8 mouse cellular contexts compared by ENCODE assay signal in the genomic region with DNA sequence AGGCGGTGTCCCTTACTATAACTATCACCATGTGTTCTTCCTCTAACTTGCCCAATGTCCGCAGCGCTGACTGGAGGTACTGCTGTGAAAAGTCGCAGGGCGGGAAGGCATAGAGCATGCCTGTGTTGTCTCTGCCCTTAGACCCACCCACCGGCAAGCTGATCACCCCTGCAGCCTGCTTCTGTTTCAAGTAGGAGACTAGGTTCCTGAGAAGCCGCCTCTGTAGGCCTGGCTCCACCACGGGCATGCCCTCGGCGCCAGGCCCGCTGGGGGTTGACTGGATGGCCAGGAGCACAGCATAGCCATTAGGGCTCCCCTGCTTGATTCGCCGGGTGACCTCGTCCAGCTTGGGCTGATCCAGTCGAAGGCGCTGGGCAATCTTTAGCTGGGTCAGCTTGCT. TPM values are rescaled to one million over a fixed set of nuclear protein-coding genes. Genes with fewer than 3 reads are reported as not detected.
A peak's percentile ranks its signal among the peaks of the same experiment; 100 is the strongest.
DNase-seq lines count a peak whose midpoint lies in the region; ATAC-seq lines count a peak whose summit lies in the region.

No protein-coding gene starts in this region.

- intact Hi-C loops in heart, postnatal 36 days (cut with DNase I): loop anchor here (10.0 kb wide), 1 partner anchor 710 kb away; a partner anchor contains a TSS
- intact Hi-C loops in left cerebral cortex, postnatal 10 days (cut with DNase I): loop anchor here (10.0 kb wide), 1 partner anchor 650 kb away; a partner anchor contains a TSS

- peak overlapping the region; percentile 73 to 88 for H3K4me3 ChIP-seq in heart, embryonic 14.5 days (ENCODE audit: control insufficient read depth in 1 of 2, insufficient read depth in 1 of 2, low read depth in 1 of 2, low read length in 2 of 2)
- H3K4me3 ChIP-seq in embryonic facial prominence, embryonic 14.5 days (ENCODE audit: low read depth, low read length): peak overlapping the region; percentile 91
- H3K4me3 ChIP-seq in limb, embryonic 12.5 days (replicated peaks): peak overlapping the region; percentile 96

- no peak for DNase-seq in heart, postnatal 36 days
- DNase-seq in ES-CJ7 (ENCODE audit: low read depth, low spot score): peak; percentile 34
- DNase-seq in embryonic facial prominence, embryonic 14.5 days (ENCODE audit: low spot score): no peak
- peak; percentile 21 for DNase-seq in retina, postnatal 1 day
- DNase-seq in layer of hippocampus, adult 9-10 months (ENCODE audit: low spot score): no peak
- DNase-seq in left cerebral cortex, postnatal 10 days (ENCODE audit: extremely low spot score in 1 of 2, low spot score in 2 of 2): no peak

- H3K27me3 ChIP-seq in heart, embryonic 14.5 days (ENCODE audit: control insufficient read depth, insufficient read depth, low read length): no peaks in the 10 kb centered on the region
- no peaks in the 10 kb centered on the region for H3K27me3 ChIP-seq in embryonic facial prominence, embryonic 14.5 days (replicated peaks; ENCODE audit: control insufficient read depth, insufficient read depth, low read length)
- no peaks in the 10 kb centered on the region for H3K27me3 ChIP-seq in limb, embryonic 12.5 days

- H3K4me1 ChIP-seq in heart, embryonic 14.5 days (ENCODE audit: control insufficient read depth in 2 of 2, insufficient read depth in 2 of 2, low read length in 2 of 2): peaks cover 21 to 37% of the 10 kb centered on the region in 2 experiments
- H3K4me1 ChIP-seq in embryonic facial prominence, embryonic 14.5 days (ENCODE audit: control insufficient read depth, insufficient read depth, low read length): peaks cover 28% of the 10 kb centered on the region
- peaks cover 59% of the 10 kb centered on the region for H3K4me1 ChIP-seq in limb, embryonic 12.5 days (replicated peaks)

- no peak overlapping the region for H3K27ac ChIP-seq in heart, embryonic 14.5 days (replicated peaks in 1 of 2; ENCODE audit: control insufficient read depth in 1 of 2, insufficient read depth in 1 of 2, low read depth in 2 of 2, low read length in 2 of 2)
- no peak overlapping the region; the same call in 1 of the 2 replicates for H3K27ac ChIP-seq in embryonic facial prominence, embryonic 14.5 days (replicated peaks; ENCODE audit: low read depth, low read length)
- H3K27ac ChIP-seq in limb, embryonic 12.5 days: 0 out of 2 replicates have a peak overlapping the region, but pooled peaks have one; percentile 9

- H3K9ac ChIP-seq in heart, embryonic 14.5 days (ENCODE audit: low read length): peak overlapping the region; percentile 98
- H3K9ac ChIP-seq in embryonic facial prominence, embryonic 14.5 days (ENCODE audit: low read depth, low read length): peak overlapping the region; percentile 99
- peak overlapping the region; percentile 99 for H3K9ac ChIP-seq in limb, embryonic 12.5 days (replicated peaks)

- no peaks in the 10 kb centered on the region for H3K9me3 ChIP-seq in heart, embryonic 14.5 days (ENCODE audit: control insufficient read depth, low read length)
- no peaks in the 10 kb centered on the region for H3K9me3 ChIP-seq in embryonic facial prominence, embryonic 14.5 days (ENCODE audit: control insufficient read depth, low read length)
- no peaks in the 10 kb centered on the region for H3K9me3 ChIP-seq in limb, embryonic 12.5 days

- 31% methylated on average over 16 of the region's 16 CpGs for WGBS in heart, embryonic 14.5 days
- 19% methylated on average over 16 of the region's 16 CpGs for WGBS in embryonic facial prominence, embryonic 14.5 days
- WGBS in limb, embryonic 12.5 days: 28% methylated on average over 16 of the region's 16 CpGs

- H3K4me2 ChIP-seq in heart, embryonic 14.5 days (ENCODE audit: low read length): peak overlapping the region; percentile 98
- peak overlapping the region; percentile 92 for H3K4me2 ChIP-seq in embryonic facial prominence, embryonic 14.5 days (ENCODE audit: low read depth, low read length)
- H3K4me2 ChIP-seq in limb, embryonic 12.5 days: peak overlapping the region; percentile 98

- no peak for ATAC-seq in heart, embryonic 14.5 days (ENCODE audit: insufficient number of reproducible peaks, insufficient read depth, low FRiP score, low read depth)
- ATAC-seq in embryonic facial prominence, embryonic 14.5 days (ENCODE audit: low read depth): no peak
- no peak for ATAC-seq in limb, embryonic 12.5 days (ENCODE audit: insufficient number of reproducible peaks, insufficient read depth, low FRiP score, low TSS enrichment, low read depth)

- H3K36me3 ChIP-seq in heart, embryonic 14.5 days (ENCODE audit: control insufficient read depth, insufficient read depth, low read length): peaks cover 68% of the 10 kb centered on the region
- H3K36me3 ChIP-seq in embryonic facial prominence, embryonic 14.5 days (ENCODE audit: control insufficient read depth, insufficient read depth, low read length): peaks cover 69% of the 10 kb centered on the region
- peaks cover 74% of the 10 kb centered on the region for H3K36me3 ChIP-seq in limb, embryonic 12.5 days

RNA-seq across cellular contexts. Expression of a gene that starts 2.9 kb away (rescaled TPM):
- 8.7 and 9.2 TPM in 2 replicates for polyA plus RNA-seq in heart, embryonic 14.5 days (2014; fragmentation: Nextera tagmentation; extraction: Ambion mirVana)
- total RNA-seq in heart, postnatal 36 days (2021): 10 to 100 TPM; 11.3 to 14.9 TPM
- polyA plus RNA-seq in embryonic facial prominence, embryonic 14.5 days (2014; fragmentation: Nextera tagmentation; extraction: Ambion mirVana): 16.6 and 17.2 TPM in 2 replicates
- 25.9 TPM in 2 replicates for polyA plus RNA-seq in limb, embryonic 12.5 days (2016; fragmentation: Nextera tagmentation; extraction: Ambion mirVana)
- total RNA-seq in left cerebral cortex, postnatal 10 days (2021): 10 to 100 TPM; 59.9 to 61.0 TPM

RNA-seq across cellular contexts. Expression of a gene that starts 7.5 kb away (rescaled TPM):
- polyA plus RNA-seq in heart, embryonic 14.5 days (2014; fragmentation: Nextera tagmentation; extraction: Ambion mirVana): 153 and 189 TPM in 2 replicates
- 100 to 1,000 TPM in 1 of 2 experiments, 10 to 100 TPM in 1; 99.1 to 164 TPM for total RNA-seq in heart, postnatal 36 days (2021)
- polyA plus RNA-seq in embryonic facial prominence, embryonic 14.5 days (2014; fragmentation: Nextera tagmentation; extraction: Ambion mirVana): 275 and 308 TPM in 2 replicates
- 229 and 233 TPM in 2 replicates for polyA plus RNA-seq in limb, embryonic 12.5 days (2016; fragmentation: Nextera tagmentation; extraction: Ambion mirVana)
- 100 to 1,000 TPM; 115 to 125 TPM for total RNA-seq in left cerebral cortex, postnatal 10 days (2021)

Comparison
In these comparisons a context has a peak if more than half of its experiments do, and no peak if none do; other contexts are left out.
1. DNase-seq: peak in ES-CJ7 (single experiment) and retina, postnatal 1 day (single experiment); none in heart, postnatal 36 days (0 of 2), embryonic facial prominence, embryonic 14.5 days (single experiment), layer of hippocampus, adult 9-10 months (single experiment) and left cerebral cortex, postnatal 10 days (0 of 2).
2. Peak in every context shown above with its lines, with median percentiles within 50 percentile points of each other: H3K4me2 ChIP-seq, H3K4me3 ChIP-seq and H3K9ac ChIP-seq.